In genomic region chr11:3293361-3293760, GRCm38 (mm10) we compare ENCODE assay signal across 9 mouse cellular contexts. TPM values are rescaled to one million over a fixed set of nuclear protein-coding genes. Genes with fewer than 3 reads are reported as not detected.
DNase-seq lines count a peak whose midpoint lies in the region; ATAC-seq lines count a peak whose summit lies in the region.
"Had no signal": no experiment of that assay in that cellular context is flagged by ENCODE, and none has a peak within 500 bp of the region (broad histone marks: within the 10 kb centered on the region; RNA-seq: fewer than 3 reads in every experiment).

No protein-coding gene starts in this region.

- peak overlapping the region; percentile 88 for H3K4me3 ChIP-seq in liver, embryonic 13.5 days (replicated peaks)

- DNase-seq in heart, adult 11 months = peak; percentile 67
- DNase-seq in heart, adult 8-10 months (ENCODE audit: low spot score) = no peak
- peak; percentile 27 for DNase-seq in thymus, postnatal 14 days
- DNase-seq in thymus, postnatal 0 days (ENCODE audit: low spot score) = no peak
- no peak for DNase-seq in liver, embryonic 13.5 days
- no peak for DNase-seq in cerebellum, adult 8-10 months
- DNase-seq in embryo, embryonic 10.5 days (ENCODE audit: low spot score) = no peak
- DNase-seq in cerebellum, postnatal 14 days = no peak
- DNase-seq: right cerebral cortex, postnatal 14 days had no signal

- H3K4me1 ChIP-seq in liver, embryonic 13.5 days (replicated peaks) = peaks cover 84% of the 10 kb centered on the region

- H3K4me2 ChIP-seq in liver, embryonic 13.5 days = peak overlapping the region; percentile 99

- H3K9ac ChIP-seq in liver, embryonic 13.5 days = peak overlapping the region; percentile 93

- peaks cover 4% of the 10 kb centered on the region; the same call in 1 of the 2 replicates for H3K27me3 ChIP-seq in liver, embryonic 13.5 days

- WGBS in liver, embryonic 13.5 days (ENCODE audit: insufficient replicate concordance) = 44% methylated on average over 4 of the region's 4 CpGs

- H3K27ac ChIP-seq in liver, embryonic 13.5 days = peak overlapping the region; percentile 92

- H3K36me3 ChIP-seq in liver, embryonic 13.5 days = peaks cover 53% of the 10 kb centered on the region

- no peak for ATAC-seq in liver, embryonic 13.5 days (ENCODE audit: low read depth)

- no peaks in the 10 kb centered on the region for H3K9me3 ChIP-seq in liver, embryonic 13.5 days (replicated peaks)

RNA-seq across cellular contexts. Expression of gene Patz1, which starts 4.7 kb away (rescaled TPM):
- 10 to 100 TPM; 21.3 to 33.6 (median 25.4) TPM for total RNA-seq in heart, adult 8-10 months (2022)
- polyA plus RNA-seq in thymus, postnatal 0 days (2015; fragmentation: Nextera tagmentation; extraction: Ambion mirVana) = 87.6 and 91.1 TPM in 2 replicates
- 14.8 and 15.8 TPM in 2 replicates for polyA plus RNA-seq in liver, embryonic 13.5 days (2015; fragmentation: Nextera tagmentation; extraction: Ambion mirVana)

RNA-seq across cellular contexts. Expression of gene Drg1, which starts 27.1 kb away (rescaled TPM):
- 10 to 100 TPM; 53.6 to 60.6 (median 58.8) TPM for total RNA-seq in heart, adult 8-10 months (2022)
- polyA plus RNA-seq in thymus, postnatal 0 days (2015; fragmentation: Nextera tagmentation; extraction: Ambion mirVana) = 246 and 250 TPM in 2 replicates
- polyA plus RNA-seq in liver, embryonic 13.5 days (2015; fragmentation: Nextera tagmentation; extraction: Ambion mirVana) = 159 and 171 TPM in 2 replicates

RNA-seq across cellular contexts. Expression of gene Pik3ip1, which starts 36.8 kb away (rescaled TPM):
- total RNA-seq in heart, adult 8-10 months (2022) = 10 to 100 TPM; 37.3 to 67.8 (median 56.9) TPM
- polyA plus RNA-seq in thymus, postnatal 0 days (2015; fragmentation: Nextera tagmentation; extraction: Ambion mirVana) = 90.2 and 94.4 TPM in 2 replicates
- 1.1 and 1.5 TPM in 2 replicates for polyA plus RNA-seq in liver, embryonic 13.5 days (2015; fragmentation: Nextera tagmentation; extraction: Ambion mirVana)

Comparison
In these comparisons a context has a peak if more than half of its experiments do, and no peak if none do; other contexts are left out.
1. DNase-seq: peak in heart, adult 11 months (single experiment) and thymus, postnatal 14 days (single experiment); none in heart, adult 8-10 months (single experiment), thymus, postnatal 0 days (single experiment), liver, embryonic 13.5 days (single experiment), cerebellum, adult 8-10 months (single experiment), embryo, embryonic 10.5 days (single experiment) and cerebellum, postnatal 14 days (0 of 2).
2. RNA of gene Pik3ip1, which starts 36.8 kb away (polyA plus RNA-seq): 90.2 to 94.4 TPM in thymus, postnatal 0 days; 1.1 to 1.5 TPM in liver, embryonic 13.5 days; every median in the first group is over 10 times any median in the second.